Mouse (Mus musculus) hindbrain, embryonic 15.5 days (tissue): ENCODE data around the gene Hes6. TPM values are rescaled to one million over a fixed set of nuclear protein-coding genes. Genes with fewer than 3 reads are reported as not detected.

Source experiments
- ATAC-seq: fragments of 200-750 bp; cut with Nextera tagmentation; 2 replicates; pipeline ENCODE4 v1.8.0; 2017; ENCODE audit warnings: low read depth, moderate number of reproducible peaks, moderate TSS enrichment; ENCODE audit not compliant: low FRiP score
- H3K27ac ChIP-seq: fragments of 300-500 bp; sonication (generic); replicated peaks from 2 replicates; pipeline ENCODE4 v1.5.1; 2015; ENCODE audit warnings: mild to moderate bottlenecking, inconsistent platforms
- H3K27me3 ChIP-seq: fragments of 300-500 bp; sonication (generic); 2 replicates; pipeline ENCODE4 v1.6.1; 2015; ENCODE audit warnings: control low read depth, inconsistent platforms
- H3K36me3 ChIP-seq: fragments of 300-500 bp; sonication (generic); 2 replicates; pipeline ENCODE4 v1.6.1; 2015; ENCODE audit warnings: control low read depth, inconsistent platforms
- H3K4me1 ChIP-seq: fragments of 300-500 bp; sonication (generic); replicated peaks from 2 replicates; pipeline ENCODE4 v1.6.1; 2015; ENCODE audit warnings: control low read depth, inconsistent platforms
- H3K4me2 ChIP-seq: fragments of 300-500 bp; sonication (generic); 2 replicates; pipeline ENCODE4 v1.6.1; 2015; ENCODE audit warnings: moderate library complexity, mild to moderate bottlenecking, inconsistent platforms
- H3K4me3 ChIP-seq: fragments of 300-500 bp; sonication (generic); 2 replicates; pipeline ENCODE4 v1.5.1; 2015; ENCODE audit warnings: mild to moderate bottlenecking, inconsistent platforms
- H3K9ac ChIP-seq: fragments of 300-500 bp; sonication (generic); 2 replicates; pipeline ENCODE4 v1.6.1; 2015; ENCODE audit warnings: inconsistent platforms
- H3K9me3 ChIP-seq: fragments of 300-500 bp; sonication (generic); 2 replicates; pipeline ENCODE4 v1.6.1; 2016; ENCODE audit warnings: control low read depth, inconsistent platforms
- WGBS: fragments of 180-500 bp; shearing (Covaris S2); methylation state at CpG from one replicate; pipeline ENCODE4 v1.1.7; 2015; 5-methylcytosine and 5-hydroxymethylcytosine counted together
- polyA plus RNA-seq: library from polyadenylated mRNA; unstranded; fragments of >200 nt; fragmentation: Nextera tagmentation; extraction: Ambion mirVana; gene quantifications from 2 replicates; pipeline ENCODE4 v1.2.1, GENCODE M21; 2015

The Hes6 gene
- polyA plus RNA-seq, result 172 and 212 TPM in 2 replicates

DNA sequence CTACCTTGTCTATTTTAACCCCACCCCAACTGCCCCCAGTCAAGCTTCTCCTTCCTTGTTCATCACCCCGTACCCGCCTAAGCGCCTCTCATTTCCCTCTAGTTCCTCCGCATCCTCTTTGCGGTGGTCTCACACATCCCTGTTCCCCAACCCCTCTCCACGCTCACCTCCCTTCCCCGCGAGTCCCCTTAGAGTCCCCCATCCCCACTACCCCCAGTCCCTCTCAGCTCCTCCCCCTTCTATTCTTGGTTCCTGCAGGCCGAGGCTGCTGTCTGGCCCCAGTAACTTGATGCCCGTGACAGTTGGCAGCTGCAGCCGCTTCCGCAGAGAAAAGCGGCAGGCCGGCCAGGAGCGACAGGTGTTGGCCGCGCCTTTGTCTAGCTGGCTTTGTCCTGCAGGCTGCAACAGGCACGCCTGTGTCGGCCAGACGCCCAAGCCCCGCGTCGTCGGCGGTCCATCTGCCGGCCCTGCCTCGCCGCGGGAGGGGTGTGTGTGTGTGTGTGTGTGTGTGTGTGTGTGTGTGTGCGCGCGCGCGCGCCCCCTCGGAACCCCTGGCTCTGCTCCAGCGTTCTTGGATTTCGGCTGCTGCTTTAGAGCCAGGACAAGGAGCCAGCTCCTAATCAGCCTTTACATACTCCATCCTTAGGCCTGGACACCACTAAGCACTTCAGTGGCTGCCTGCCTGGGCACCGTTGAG is at the start of gene Hes6:
Hes6 (minus strand) TSS at position 141 of the 697 bp plus-strand sequence.
- no peaks in the 10 kb centered on the region for H3K9me3 ChIP-seq
- peak; percentile 66 for ATAC-seq
- H3K4me3 ChIP-seq, result peak within 1 kb of the TSS; percentile 77
- WGBS, result under 1% methylated on average over 39 of the region's 39 CpGs
- peak within 1 kb of the TSS; percentile 73 for H3K9ac ChIP-seq
- H3K36me3 ChIP-seq, result 0 out of 2 replicates have a peak, but pooled peaks cover 6% of the 10 kb centered on the region
- peaks cover 35% of the 10 kb centered on the region for H3K4me1 ChIP-seq
- peak within 1 kb of the TSS; percentile 94 for H3K4me2 ChIP-seq
- H3K27ac ChIP-seq, result peak within 1 kb of the TSS; percentile 91
- no peaks in the 10 kb centered on the region for H3K27me3 ChIP-seq

GRCm38 (mm10) chr1:91463336-91463995 is 49.6 kb upstream of the Hes6 start:
- no peaks in the 10 kb centered on the region for H3K36me3 ChIP-seq

DNA sequence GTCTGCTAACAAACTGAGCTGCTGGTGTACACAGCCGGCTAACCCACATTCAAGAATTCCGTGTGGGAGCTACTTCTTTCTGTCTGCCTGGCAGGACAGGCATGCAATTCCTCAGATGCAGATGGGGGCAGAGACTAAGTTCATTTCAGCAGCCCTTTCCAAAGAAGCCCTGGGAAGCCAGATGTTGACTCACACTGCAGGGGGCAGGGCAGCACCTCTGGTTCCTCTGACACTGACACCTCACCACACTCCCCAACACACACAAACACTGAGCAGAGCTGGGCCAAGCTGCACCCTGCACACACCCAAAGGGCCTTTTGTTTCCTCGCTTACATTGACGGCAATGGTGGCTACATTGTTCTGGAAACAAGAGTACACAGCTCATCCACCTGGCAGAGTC is 46.7 kb upstream of the Hes6 start:
- H3K27me3 ChIP-seq, result no peaks in the 10 kb centered on the region
- H3K4me1 ChIP-seq, result peaks cover 42% of the 10 kb centered on the region
- ATAC-seq, result no peak
- no peak overlapping the region for H3K27ac ChIP-seq
- 43% methylated on average over 4 of the region's 4 CpGs for WGBS
- no peaks in the 10 kb centered on the region for H3K9me3 ChIP-seq
- no peak overlapping the region for H3K4me3 ChIP-seq
- H3K9ac ChIP-seq, result no peak overlapping the region
- H3K4me2 ChIP-seq, result no peak overlapping the region
- no peaks in the 10 kb centered on the region for H3K36me3 ChIP-seq

More at GRCm38 (mm10) chr1:91463336-91463995, 49.6 kb upstream of the Hes6 start:
- H3K4me2 ChIP-seq, result no peak overlapping the region
- no peak overlapping the region for H3K4me3 ChIP-seq
- 93% methylated on average over 13 of the region's 13 CpGs for WGBS
- no peak overlapping the region for H3K9ac ChIP-seq
- peaks cover 13% of the 10 kb centered on the region for H3K4me1 ChIP-seq
- no peaks in the 10 kb centered on the region for H3K27me3 ChIP-seq
- H3K9me3 ChIP-seq, result no peaks in the 10 kb centered on the region
- no peak for ATAC-seq
- H3K27ac ChIP-seq, result no peak overlapping the region

- peak overlapping the region; percentile 44; the same call in 1 of the 2 replicates for H3K9ac ChIP-seq
Observed at GRCm38 (mm10) chr1:91460069-91460468, 46.2 kb upstream of the Hes6 start.

DNA sequence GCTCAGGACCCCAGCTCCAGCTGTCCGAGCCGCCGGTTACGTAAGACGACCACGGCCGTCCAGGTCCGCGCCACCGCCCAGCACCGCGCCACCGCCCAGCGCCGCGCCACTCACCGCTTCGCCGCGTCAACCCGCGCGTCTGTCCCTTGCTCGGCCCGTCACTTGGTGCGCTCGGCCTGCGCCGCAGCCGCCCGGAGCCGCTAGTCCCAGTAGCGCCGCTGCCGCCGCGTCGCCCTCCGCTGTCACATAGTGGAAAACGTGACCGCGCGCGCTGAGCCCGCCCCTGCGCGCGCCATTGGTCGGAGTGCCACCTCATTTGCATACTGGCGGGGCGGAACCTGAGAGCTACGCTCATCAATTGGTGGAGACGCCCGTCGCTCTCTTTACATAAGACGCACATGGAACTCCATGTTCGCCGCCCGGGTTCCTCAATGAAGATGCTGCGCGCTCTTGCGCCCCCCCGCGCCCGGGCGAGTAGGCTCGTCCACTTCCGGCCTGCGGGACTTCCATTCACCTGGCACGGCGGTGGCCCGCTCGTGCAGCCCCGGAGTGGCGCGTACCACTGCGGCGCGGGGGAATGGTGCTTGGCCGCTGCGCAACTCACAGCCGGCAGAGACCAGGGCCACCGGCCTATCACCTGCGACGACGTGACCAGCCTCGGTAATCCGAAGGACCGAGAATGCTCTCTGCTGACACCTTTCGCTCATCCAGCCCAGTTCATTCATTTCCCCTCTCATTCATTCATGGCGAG is 45.4 kb upstream of the Hes6 start, which contains the start of gene Per2:
Per2 (minus strand) TSS at position 266 of the 751 bp plus-strand sequence.
- Histone ChIP-seq H3K9ac (peak within 1 kb of the TSS; percentile 63), H3K27me3 (no peaks in the 10 kb centered on the region), H3K9me3 (no peaks in the 10 kb centered on the region), H3K36me3 (no peaks in the 10 kb centered on the region), H3K27ac (peak within 1 kb of the TSS; percentile 81), H3K4me3 (peak within 1 kb of the TSS; percentile 91), H3K4me1 (peaks cover 49% of the 10 kb centered on the region), H3K4me2 (peak within 1 kb of the TSS; percentile 77)
- under 1% methylated on average over 87 of the region's 91 CpGs for WGBS
- peak; percentile 98 for ATAC-seq

More at GRCm38 (mm10) chr1:91460069-91460468, 46.2 kb upstream of the Hes6 start:
- ATAC-seq, result no peak
- Histone ChIP-seq H3K27ac (peak overlapping the region; percentile 81; the same call in 1 of the 2 replicates), H3K4me2 (peak overlapping the region; percentile 77), H3K4me3 (peak overlapping the region; percentile 91), H3K9me3 (no peaks in the 10 kb centered on the region), H3K36me3 (no peaks in the 10 kb centered on the region), H3K4me1 (peaks cover 47% of the 10 kb centered on the region), H3K27me3 (no peaks in the 10 kb centered on the region)
- 40% methylated on average over 7 of the region's 7 CpGs for WGBS

GRCm38 (mm10) chr1:91458223-91458861 is 44.5 kb upstream of the Hes6 start:
- Histone ChIP-seq H3K36me3 (no peaks in the 10 kb centered on the region), H3K9ac (peak overlapping the region; percentile 63), H3K9me3 (no peaks in the 10 kb centered on the region), H3K27me3 (no peaks in the 10 kb centered on the region), H3K27ac (peak overlapping the region; percentile 81), H3K4me3 (peak overlapping the region; percentile 91), H3K4me2 (peak overlapping the region; percentile 77), H3K4me1 (peaks cover 49% of the 10 kb centered on the region)
- ATAC-seq, result 0 out of 2 replicates have a peak, but pooled peaks have one; percentile 5
- 14% methylated on average over 8 of the region's 8 CpGs for WGBS

GRCm38 (mm10) chr1:91457698-91458097 is 43.9 kb upstream of the Hes6 start:
- Histone ChIP-seq H3K9me3 (no peaks in the 10 kb centered on the region), H3K4me3 (peak overlapping the region; percentile 91), H3K9ac (no peak overlapping the region), H3K27ac (peak overlapping the region; percentile 81; the same call in 1 of the 2 replicates), H3K4me1 (peaks cover 49% of the 10 kb centered on the region), H3K36me3 (no peaks in the 10 kb centered on the region), H3K27me3 (no peaks in the 10 kb centered on the region), H3K4me2 (peak overlapping the region; percentile 77)
- 39% methylated on average over 5 of the region's 5 CpGs for WGBS
- no peak for ATAC-seq

GRCm38 (mm10) chr1:91457116-91457515 is 43.3 kb upstream of the Hes6 start:
- Histone ChIP-seq H3K27me3 (no peaks in the 10 kb centered on the region), H3K4me1 (peaks cover 49% of the 10 kb centered on the region), H3K9me3 (no peaks in the 10 kb centered on the region), H3K4me2 (peak overlapping the region; percentile 77; the same call in 1 of the 2 replicates), H3K4me3 (no peak overlapping the region), H3K36me3 (no peaks in the 10 kb centered on the region), H3K9ac (no peak overlapping the region), H3K27ac (no peak overlapping the region)
- no peak for ATAC-seq
- WGBS, result 90% methylated on average over 4 of the region's 4 CpGs

GRCm38 (mm10) chr1:91456301-91456801 is 42.5 kb upstream of the Hes6 start:
- Histone ChIP-seq H3K9ac (no peak overlapping the region), H3K4me2 (peak overlapping the region; percentile 36), H3K27me3 (no peaks in the 10 kb centered on the region), H3K4me1 (peaks cover 49% of the 10 kb centered on the region), H3K36me3 (no peaks in the 10 kb centered on the region), H3K4me3 (no peak overlapping the region; the same call in 1 of the 2 replicates), H3K9me3 (no peaks in the 10 kb centered on the region), H3K27ac (peak overlapping the region; percentile 47)
- no peak for ATAC-seq
- WGBS, result 26% methylated on average over 11 of the region's 11 CpGs

DNA sequence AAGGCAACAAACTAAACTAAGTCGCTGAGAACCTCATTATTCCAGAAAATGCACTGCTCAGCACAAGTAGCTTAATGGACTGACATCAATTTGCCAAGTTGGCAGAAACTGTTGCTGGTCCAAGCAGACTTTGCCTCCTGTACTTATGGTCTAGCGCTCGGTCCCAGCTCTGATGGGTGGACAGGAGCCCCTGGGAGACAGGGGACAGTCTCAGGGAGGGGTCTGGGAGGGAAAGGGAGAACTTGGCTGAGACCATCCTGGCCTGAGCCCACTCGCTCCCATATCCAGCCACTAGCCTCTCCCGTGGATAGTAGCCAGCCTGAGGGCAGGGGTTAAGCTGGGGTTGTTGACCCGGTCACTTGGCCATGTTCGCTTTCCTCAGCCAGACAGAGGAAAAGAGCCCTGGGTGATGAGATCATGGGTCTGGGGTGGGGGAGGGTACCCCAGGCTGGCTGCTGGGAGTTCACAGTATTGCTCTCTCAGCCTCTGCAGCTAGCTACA is 41.9 kb upstream of the Hes6 start:
- Histone ChIP-seq H3K4me3 (no peak overlapping the region), H3K27me3 (no peaks in the 10 kb centered on the region), H3K9ac (no peak overlapping the region), H3K36me3 (no peaks in the 10 kb centered on the region), H3K27ac (peak overlapping the region; percentile 47), H3K4me2 (peak overlapping the region; percentile 36), H3K9me3 (no peaks in the 10 kb centered on the region), H3K4me1 (peaks cover 49% of the 10 kb centered on the region)
- 31% methylated on average over 7 of the region's 7 CpGs for WGBS
- no peak for ATAC-seq

DNA sequence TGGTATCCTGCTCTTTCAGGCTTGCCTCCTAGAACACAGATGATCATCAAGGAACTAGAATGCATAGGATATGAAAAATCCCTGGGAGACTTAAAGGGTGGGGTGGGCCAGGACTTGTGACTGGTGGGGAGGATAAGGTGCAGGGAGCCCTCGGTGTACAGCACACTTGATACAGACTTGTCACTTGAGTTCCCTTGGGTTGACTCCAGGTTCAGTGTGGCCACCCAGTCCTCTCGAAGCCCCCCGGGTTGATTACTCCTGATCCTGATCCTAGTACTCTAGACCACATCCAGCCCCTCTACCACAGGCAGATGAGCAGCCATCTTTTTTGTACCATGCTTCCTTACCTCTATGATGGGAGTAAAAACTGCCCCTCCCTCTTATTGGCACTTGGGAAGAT is 41.1 kb upstream of the Hes6 start:
- no peak overlapping the region for H3K4me2 ChIP-seq
- WGBS, result 95% methylated on average over 3 of the region's 3 CpGs
- H3K27ac ChIP-seq, result no peak overlapping the region
- no peak overlapping the region for H3K4me3 ChIP-seq
- no peak overlapping the region for H3K9ac ChIP-seq
- H3K4me1 ChIP-seq, result peaks cover 43% of the 10 kb centered on the region
- H3K9me3 ChIP-seq, result no peaks in the 10 kb centered on the region
- H3K27me3 ChIP-seq, result no peaks in the 10 kb centered on the region
- no peak for ATAC-seq
- no peaks in the 10 kb centered on the region for H3K36me3 ChIP-seq
